Mouse (Mus musculus) embryonic facial prominence, embryonic 10.5 days (tissue): ENCODE data around the gene H2-D1. TPM values are rescaled to one million over a fixed set of nuclear protein-coding genes. Genes with fewer than 3 reads are reported as not detected.
"Not testable (repeated sequence)": the region's sequence is repeated elsewhere in the genome, so short reads cannot be mapped to it uniquely, and the experiment has no call there.

Experiments
- DNase-seq: peaks from one replicate; pipeline ENCODE4 v3.0.0-alpha.2; 2017; ENCODE audit warnings: low spot score
- H3K27ac ChIP-seq: fragments of 300-500 bp; sonication (generic); replicated peaks from 2 replicates; pipeline ENCODE4 v1.5.1; 2016; ENCODE audit warnings: mild to moderate bottlenecking
- H3K27me3 ChIP-seq: fragments of 300-500 bp; sonication (generic); replicated peaks from 2 replicates; pipeline ENCODE4 v1.6.1; 2016; ENCODE audit warnings: low read depth, mild to moderate bottlenecking; ENCODE audit not compliant: poor library complexity, severe bottlenecking
- H3K36me3 ChIP-seq: fragments of 300-500 bp; sonication (generic); replicated peaks from 2 replicates; pipeline ENCODE4 v1.6.1; 2016; ENCODE audit warnings: mild to moderate bottlenecking, moderate library complexity
- H3K4me1 ChIP-seq: fragments of 300-500 bp; sonication (generic); 2 replicates; pipeline ENCODE4 v1.6.1; 2016
- H3K4me3 ChIP-seq: fragments of 300-500 bp; sonication (generic); 2 replicates; pipeline ENCODE4 v1.5.1; 2016; ENCODE audit warnings: mild to moderate bottlenecking, moderate library complexity
- H3K9me3 ChIP-seq: fragments of 300-500 bp; sonication (generic); 2 replicates; pipeline ENCODE4 v1.6.1; 2016; ENCODE audit warnings: mild to moderate bottlenecking
- WGBS: fragments of 180-500 bp; shearing (Covaris S2); methylation state at CpG from one replicate; pipeline ENCODE4 v1.1.7; 2016; 5-methylcytosine and 5-hydroxymethylcytosine counted together
- microRNA-seq: library from miRNA; unstranded; fragments of <30 nt; microRNA quantifications from one replicate; pipeline ENCODE4, GENCODE M21; 2017
- polyA plus RNA-seq: library from polyadenylated mRNA; unstranded; fragments of >200 nt; fragmentation: Nextera tagmentation; extraction: Ambion mirVana; gene quantifications from 2 replicates; pipeline ENCODE4 v1.2.1, GENCODE M21; 2016

Gene H2-D1
- polyA plus RNA-seq, 1 experiment from 2014 or later: 30.3 TPM

- H3K36me3 ChIP-seq: no peaks in the 10 kb centered on the region
- DNase-seq: no peak
- 0 out of 2 replicates have a peak, but pooled peaks cover 13% of the 10 kb centered on the region for H3K27me3 ChIP-seq
- no peak overlapping the region for H3K27ac ChIP-seq
- peaks cover 4% of the 10 kb centered on the region; the same call in 1 of the 2 replicates for H3K9me3 ChIP-seq
- H3K4me3 ChIP-seq: no peak overlapping the region
- H3K4me1 ChIP-seq: no peaks in the 10 kb centered on the region
- WGBS: 86% methylated on average over 10 of the region's 10 CpGs
Observed at GRCm38 (mm10) chr17:35303756-35304350, 41.3 kb downstream of the H2-D1 start.

DNA sequence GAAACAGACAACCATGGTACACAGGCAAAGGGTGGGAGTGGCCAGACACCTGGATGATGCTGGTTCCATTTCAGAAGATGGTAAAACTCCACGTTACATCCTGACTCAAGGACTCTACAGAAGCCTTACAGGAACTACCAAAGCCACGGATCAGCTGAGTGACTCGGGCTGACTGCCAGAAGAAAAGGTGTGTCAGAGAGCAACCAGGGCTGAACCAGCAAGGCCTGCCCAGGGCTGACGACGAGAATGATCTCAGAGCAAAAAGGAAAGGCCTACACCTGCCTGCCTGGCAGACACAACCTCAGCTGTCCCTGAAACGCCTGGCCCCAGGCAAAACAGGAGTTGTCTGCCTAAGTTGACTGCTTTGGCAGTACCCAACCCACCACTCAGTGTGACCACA, 41.9 kb downstream of the H2-D1 start:
- Histone ChIP-seq H3K36me3 (no peaks in the 10 kb centered on the region), H3K27me3 (peaks cover 13% of the 10 kb centered on the region; the same call in 1 of the 2 replicates), H3K4me3 (no peak overlapping the region), H3K27ac (no peak overlapping the region), H3K9me3 (peaks cover 4% of the 10 kb centered on the region; the same call in 1 of the 2 replicates), H3K4me1 (no peaks in the 10 kb centered on the region)
- DNase-seq: no peak
- WGBS: 72% methylated on average over 6 of the region's 6 CpGs

- H3K27ac ChIP-seq, H3K36me3 ChIP-seq, H3K4me3 ChIP-seq, DNase-seq, H3K4me1 ChIP-seq, H3K9me3 ChIP-seq: not testable (repeated sequence)
- 80% methylated on average over 8 of the region's 8 CpGs for WGBS
- peaks cover 15% of the 10 kb centered on the region for H3K27me3 ChIP-seq
Observed at GRCm38 (mm10) chr17:35304921-35305320, 42.4 kb downstream of the H2-D1 start.

Small RNA genes within 50 kb of the gene (microRNA-seq; reads per million reads assigned to microRNA genes)
- 3.4 reads per million, percentile 4 among the genes with 10 or more reads in this experiment for gene Mir6975
- gene Mir8094: not detected

Other genes with a start within 250 kb of the H2-D1 start
- 0.18 and 0.21 TPM in 2 replicates for gene Vwa7, start 246.2 kb upstream of the H2-D1 start, polyA plus RNA-seq
- gene Sapcd1, start 234.7 kb upstream of the H2-D1 start, polyA plus RNA-seq: 4.2 and 5.6 TPM in 2 replicates
- 3.9 and 4.4 TPM in 2 replicates for gene Msh5, start 216.0 kb upstream of the H2-D1 start, polyA plus RNA-seq
- gene Clic1, start 212.8 kb upstream of the H2-D1 start, polyA plus RNA-seq: 190 and 191 TPM in 2 replicates
- 482 and 503 TPM in 2 replicates for gene Ddah2, start 203.7 kb upstream of the H2-D1 start, polyA plus RNA-seq
- gene Ly6g6c, start 197.3 kb upstream of the H2-D1 start, polyA plus RNA-seq: 0.31 and 0.35 TPM in 2 replicates
- 0.52 and 0.93 TPM in 2 replicates for gene Mpig6b, start 196.5 kb upstream of the H2-D1 start, polyA plus RNA-seq
- 0.83 and 1.00 TPM in 2 replicates for gene Ly6g6e, start 185.8 kb upstream of the H2-D1 start, polyA plus RNA-seq
- 1.3 TPM in 1 of 2 replicates, not detected in the other for gene Ly6g6d, start 184.7 kb upstream of the H2-D1 start, polyA plus RNA-seq
- 0.51 and 0.62 TPM in 2 replicates for gene Ly6g6f, start 177.1 kb upstream of the H2-D1 start, polyA plus RNA-seq
- 59.4 and 60.0 TPM in 2 replicates for gene Abhd16a, start 173.5 kb upstream of the H2-D1 start, polyA plus RNA-seq
- gene Ly6g5c, start 154.5 kb upstream of the H2-D1 start, polyA plus RNA-seq: not detected in 2 replicates
- 1.5 and 1.6 TPM in 2 replicates for gene Ly6g5b, start 147.3 kb upstream of the H2-D1 start, polyA plus RNA-seq
- 32.5 and 33.3 TPM in 2 replicates for gene Gpank1, start 141.3 kb upstream of the H2-D1 start, polyA plus RNA-seq
- 283 and 288 TPM in 2 replicates for gene Csnk2b, start 140.7 kb upstream of the H2-D1 start, polyA plus RNA-seq
- 9.6 and 9.7 TPM in 2 replicates for gene D17H6S53E, start 136.4 kb upstream of the H2-D1 start, polyA plus RNA-seq
- gene Apom, start 130.7 kb upstream of the H2-D1 start, polyA plus RNA-seq: 0.40 and 0.69 TPM in 2 replicates
- gene Bag6, start 127.6 kb upstream of the H2-D1 start, polyA plus RNA-seq: 73.8 and 77.8 TPM in 2 replicates
- 203 and 205 TPM in 2 replicates for gene Prrc2a, start 97.8 kb upstream of the H2-D1 start, polyA plus RNA-seq
- 2.9 and 3.9 TPM in 2 replicates for gene Aif1, start 86.7 kb upstream of the H2-D1 start, polyA plus RNA-seq
- gene Lst1, start 74.3 kb upstream of the H2-D1 start, polyA plus RNA-seq: 2.6 and 6.9 TPM in 2 replicates
- 0.16 and 0.34 TPM in 2 replicates for gene Ltb, start 68.3 kb upstream of the H2-D1 start, polyA plus RNA-seq
- not detected in 2 replicates for gene Tnf, start 60.7 kb upstream of the H2-D1 start, polyA plus RNA-seq
- gene Lta, start 57.4 kb upstream of the H2-D1 start, polyA plus RNA-seq: not detected in 2 replicates
- 0.33 and 0.40 TPM in 2 replicates for gene Gm16181, start 41.9 kb upstream of the H2-D1 start, polyA plus RNA-seq
- 5.2 and 5.6 TPM in 2 replicates for gene Atp6v1g2, start 29.1 kb upstream of the H2-D1 start, polyA plus RNA-seq
- gene Nfkbil1, start 26.9 kb upstream of the H2-D1 start, polyA plus RNA-seq: 9.3 and 9.6 TPM in 2 replicates
- gene Ddx39b, start 21.0 kb upstream of the H2-D1 start, polyA plus RNA-seq: 726 and 735 TPM in 2 replicates
- gene H2-Q1, start 57.7 kb downstream of the H2-D1 start, polyA plus RNA-seq: not detected in 2 replicates
- 0.75 and 0.88 TPM in 2 replicates for gene H2-Q2, start 79.5 kb downstream of the H2-D1 start, polyA plus RNA-seq
- 1.5 and 1.6 TPM in 2 replicates for gene H2-Q4, start 116.9 kb downstream of the H2-D1 start, polyA plus RNA-seq
- 1.5 and 1.6 TPM in 2 replicates for gene H2-Q6, start 162.1 kb downstream of the H2-D1 start, polyA plus RNA-seq
- gene H2-Q7, start 176.4 kb downstream of the H2-D1 start, polyA plus RNA-seq: 12.2 and 12.9 TPM in 2 replicates
- 0.39 and 0.57 TPM in 2 replicates for gene H2-Q10, start 207.4 kb downstream of the H2-D1 start, polyA plus RNA-seq
- gene Pou5f1, start 243.3 kb downstream of the H2-D1 start, polyA plus RNA-seq: not detected in 2 replicates